Mouse (Mus musculus): ENCODE measurements around the gene Timm50.
A peak's percentile ranks its signal among the peaks of the same experiment; 100 is the strongest.

The Timm50 gene

GRCm38 (mm10) chr7:28267129-28268041, 44.5 kb downstream of the Timm50 start, which contains the start of gene Eid2:
Gene Eid2, plus strand, starts transcription at chr7:28267881.
- peak; percentile 91 for DNase-seq

GRCm38 (mm10) chr7:28265391-28265790, 46.5 kb downstream of the Timm50 start:
- DNase-seq = no peak

GRCm38 (mm10) chr7:28263786-28264185, 48.1 kb downstream of the Timm50 start:
- DNase-seq = no peak

- no peak for DNase-seq
These were observed 49.0 kb downstream of the Timm50 start for GRCm38 (mm10) chr7:28262861-28263260.
